Mouse (Mus musculus) thymus, adult 2 months (tissue): Measurements from ENCODE around the gene Rpl15.

Experiments used
- CTCF ChIP-seq: fragments of 200-500 bp; IDR thresholded peaks from 2 replicates; pipeline ENCODE4 v1.5.1; 2012; ENCODE audit warnings: mild to moderate bottlenecking, control low read depth, low read length, moderate library complexity, borderline replicate concordance; ENCODE audit not compliant: control insufficient read depth, poor library complexity, insufficient read depth; ENCODE audit errors: extremely low read depth
- POLR2A ChIP-seq: fragments of 200-500 bp; IDR thresholded peaks from 2 replicates; pipeline ENCODE4 v1.6.1; 2012; ENCODE audit warnings: mild to moderate bottlenecking, low read length, control low read depth, moderate library complexity; ENCODE audit not compliant: control insufficient read depth, poor library complexity, insufficient read depth; ENCODE audit errors: extremely low read depth

DNA sequence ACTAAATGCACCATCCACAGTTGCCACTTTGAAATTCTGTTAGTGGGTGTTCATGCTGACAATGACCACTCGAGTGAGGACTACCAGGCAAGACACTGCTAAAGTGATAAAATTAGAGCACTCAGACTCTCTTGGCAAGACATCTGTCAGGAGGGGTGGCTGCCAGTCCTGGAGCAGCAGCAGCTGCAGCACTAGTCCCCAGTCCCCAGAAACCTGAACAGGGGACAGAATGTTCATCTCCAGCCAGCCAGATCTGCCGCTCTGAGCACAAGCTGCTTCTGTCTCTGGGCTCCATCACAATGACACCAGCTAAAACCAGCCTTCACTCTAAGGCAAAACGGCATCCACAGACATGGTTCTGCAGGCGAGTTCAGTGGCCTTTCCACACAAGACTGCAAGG, 32.1 kb upstream of the Rpl15 start:
- TF ChIP-seq CTCF (no peak), POLR2A (no peak)
